Mouse (Mus musculus): Measurements from ENCODE around the gene Keg1. TPM values are rescaled to one million over a fixed set of nuclear protein-coding genes. Genes with fewer than 3 reads are reported as not detected.

Gene Keg1
- polyA plus RNA-seq, 1 experiment, result not detected

DNA sequence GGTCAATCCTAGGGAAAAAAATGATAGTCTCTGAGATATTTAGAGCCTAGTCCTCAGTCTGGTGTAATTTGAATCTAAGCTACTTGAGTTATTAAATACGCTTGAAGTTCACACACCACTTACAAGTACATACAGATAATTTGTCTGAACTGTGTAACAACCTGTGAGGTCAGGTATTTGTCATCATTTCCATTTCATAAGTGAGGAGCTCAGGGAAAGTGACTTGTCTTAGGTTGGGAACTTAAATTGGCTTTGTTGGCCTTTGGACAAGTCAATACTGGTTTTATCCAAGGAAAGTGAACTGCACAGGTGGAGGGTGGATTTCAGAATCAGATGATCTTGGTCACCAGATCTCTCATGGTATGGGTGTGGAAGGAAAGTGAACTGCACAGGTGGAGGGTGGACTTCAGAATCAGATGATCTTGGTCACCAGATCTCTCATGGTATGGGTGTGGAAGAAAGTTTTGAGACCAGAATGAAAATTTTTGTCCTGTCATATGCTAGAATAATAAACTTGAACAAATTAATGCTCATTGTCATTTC, 63.4 kb downstream of the Keg1 start:
- TF ChIP-seq GATA1 (IDR thresholded peaks at IDR 0.05; ENCODE audit: low read length), result no peak

- no peak for TF ChIP-seq GATA1 (IDR thresholded peaks at IDR 0.05; ENCODE audit: low read length)
Measured at GRCm38 (mm10) chr19:12759656-12760055, 64.1 kb downstream of the Keg1 start.

GRCm38 (mm10) chr19:12762212-12763130, 66.9 kb downstream of the Keg1 start:
- TF ChIP-seq GATA1 (IDR thresholded peaks at IDR 0.05; ENCODE audit: low read length), result no peak

GRCm38 (mm10) chr19:12765308-12765707, 69.7 kb downstream of the Keg1 start, which contains the start of gene Cntf:
TSS of gene Cntf (minus strand) at chr19:12765632.
- TF ChIP-seq GATA1 (IDR thresholded peaks at IDR 0.05; ENCODE audit: low read length), result no peak

Other genes starting within 250 kb of the Keg1 start
- not detected in 2 replicates for gene Mpeg1, start 235.0 kb upstream of the Keg1 start, polyA plus RNA-seq (2012)
- not detected in 2 replicates for gene Dtx4, start 194.3 kb upstream of the Keg1 start, polyA plus RNA-seq (2012)
- not detected in 2 replicates for gene Fam111a, start 150.0 kb upstream of the Keg1 start, polyA plus RNA-seq (2012)
- not detected in 2 replicates for gene Gm4952, start 95.8 kb upstream of the Keg1 start, polyA plus RNA-seq (2012)
- gene Glyat, start 62.5 kb upstream of the Keg1 start, polyA plus RNA-seq (2012), result not detected in 2 replicates
- gene Olfr1442, start 25.3 kb upstream of the Keg1 start, polyA plus RNA-seq (2012), result not detected in 2 replicates
- not detected in 2 replicates for gene Olfr1443, start 17.7 kb upstream of the Keg1 start, polyA plus RNA-seq (2012)
- 0.08 TPM in 1 of 2 replicates, not detected in the other for gene Cntf, start 69.8 kb downstream of the Keg1 start, polyA plus RNA-seq (2012)
- 30.8 and 35.6 TPM in 2 replicates for gene Zfp91, start 100.3 kb downstream of the Keg1 start, polyA plus RNA-seq (2012)
- 0.04 TPM in 1 of 2 replicates, not detected in the other for gene Lpxn, start 100.4 kb downstream of the Keg1 start, polyA plus RNA-seq (2012)
- gene Gm5244, start 150.9 kb downstream of the Keg1 start, polyA plus RNA-seq (2012), result not detected in 2 replicates
- gene Olfr1444, start 161.5 kb downstream of the Keg1 start, polyA plus RNA-seq (2012), result not detected in 2 replicates
- gene Olfr1445, start 188.1 kb downstream of the Keg1 start, polyA plus RNA-seq (2012), result not detected in 2 replicates
- gene Olfr1446, start 197.7 kb downstream of the Keg1 start, polyA plus RNA-seq (2012), result not detected in 2 replicates
- not detected in 2 replicates for gene Olfr1447, start 208.0 kb downstream of the Keg1 start, polyA plus RNA-seq (2012)
- gene Olfr1448, start 228.6 kb downstream of the Keg1 start, polyA plus RNA-seq (2012), result not detected in 2 replicates
- gene Olfr1449, start 235.1 kb downstream of the Keg1 start, polyA plus RNA-seq (2012), result not detected in 2 replicates